Mouse (Mus musculus) ES-E14 (cell line): ENCODE measurements around the gene Suox. TPM values are rescaled to one million over a fixed set of nuclear protein-coding genes. Genes with fewer than 3 reads are reported as not detected.

Experiments
- DNase-seq: peaks from one replicate; pipeline ENCODE4 v3.0.0-alpha.2; 2013; ENCODE audit warnings: low read depth, low spot score
- H3K27ac ChIP-seq: 2 replicates; pipeline ENCODE4 v1.5.1; 2012; ENCODE audit warnings: low read depth, mild to moderate bottlenecking, low read length, moderate library complexity, mixed read lengths; ENCODE audit not compliant: poor library complexity, insufficient read depth, severe bottlenecking
- H3K36me3 ChIP-seq: 2 replicates; pipeline ENCODE4 v1.6.1; 2012; ENCODE audit warnings: mild to moderate bottlenecking, low read length, moderate library complexity, mixed read lengths; ENCODE audit not compliant: control insufficient read depth, poor library complexity, insufficient read depth, severe bottlenecking
- H3K4me1 ChIP-seq, 2 experiments: fragments of 150-350 bp in 1 of 2; sonication (generic) in 1 of 2; 2 replicates each; pipeline ENCODE4 v1.6.1; 2012; ENCODE audit warnings: low read length in 2 of 2, mild to moderate bottlenecking in 1 of 2, mixed read lengths in 1 of 2; ENCODE audit not compliant: control insufficient read depth in 2 of 2, insufficient read depth in 2 of 2, poor library complexity in 1 of 2
- H3K4me3 ChIP-seq, 2 experiments: fragments of 150-350 bp in 1 of 2; sonication (generic) in 1 of 2; 2 replicates each; pipeline ENCODE4 v1.5.1; 2012; ENCODE audit warnings: low read length in 2 of 2, low read depth in 1 of 2, mild to moderate bottlenecking in 1 of 2, mixed read lengths in 1 of 2; ENCODE audit not compliant: insufficient read depth in 1 of 2, poor library complexity in 1 of 2, severe bottlenecking in 1 of 2
- H3K9ac ChIP-seq: 2 replicates; pipeline ENCODE4 v1.6.1; 2012; ENCODE audit warnings: low read depth, mild to moderate bottlenecking, low read length, mixed read lengths; ENCODE audit not compliant: poor library complexity, insufficient read depth, severe bottlenecking
- H3K9me3 ChIP-seq: fragments of 150-350 bp; sonication (generic); 2 replicates; pipeline ENCODE4 v1.6.1; 2012; ENCODE audit warnings: low read depth, mild to moderate bottlenecking, low read length; ENCODE audit not compliant: control insufficient read depth, insufficient read depth
- CHD2 ChIP-seq: IDR thresholded peaks from 2 replicates; pipeline ENCODE4 v1.6.1; 2014; ENCODE audit warnings: mild to moderate bottlenecking, low read depth, low read length, inconsistent platforms
- HCFC1 ChIP-seq: IDR thresholded peaks from 2 replicates; pipeline ENCODE4 v1.6.1; 2012; ENCODE audit warnings: low read length, inconsistent platforms, borderline replicate concordance; ENCODE audit not compliant: insufficient read depth
- MAFK ChIP-seq: IDR thresholded peaks from 2 replicates; pipeline ENCODE4 v1.6.1; 2014; ENCODE audit warnings: mild to moderate bottlenecking, low read depth, low read length, inconsistent platforms; ENCODE audit not compliant: insufficient read depth
- ZC3H11A ChIP-seq: IDR thresholded peaks from 2 replicates; pipeline ENCODE4 v1.6.1; 2012; ENCODE audit warnings: low read depth, mild to moderate bottlenecking, inconsistent platforms, low read length, borderline replicate concordance
- ZNF384 ChIP-seq: IDR thresholded peaks from 2 replicates; pipeline ENCODE4 v1.6.1; 2012; ENCODE audit warnings: low read depth, low read length, inconsistent platforms
- in situ Hi-C, 2 experiments: fragments of 600-800 bp; cut with MboI; formaldehyde crosslinking; loops; one replicate each; pipeline ENCODE4 v1.15.1; 2025; ENCODE audit warnings: low sequenced_read_pairs in 2 of 2, inconsistent platforms in 1 of 2; ENCODE audit not compliant: unreplicated experiment in 2 of 2
- total RNA-seq: library from RNA; depleted of rRNA; stranded (reverse); fragments of 300-350 nt; gene quantifications from 2 replicates; pipeline ENCODE4 v1.2.3, GENCODE M21; 2012

Gene Suox
- total RNA-seq, 1 experiment: 7.4 TPM

- Histone ChIP-seq H3K27ac (no peak overlapping the region), H3K9ac (no peak overlapping the region), H3K36me3 (no peaks in the 10 kb centered on the region), H3K4me1 (no peaks in the 10 kb centered on the region; a peak in 2 of 4 replicates), H3K9me3 (no peaks in the 10 kb centered on the region), H3K4me3 (no peak overlapping the region)
- no peak for TF ChIP-seq ZNF384
- no peak for TF ChIP-seq HCFC1
- no peak for TF ChIP-seq MAFK
- no peak for DNase-seq
- in situ Hi-C loops: no loop called here
Observed at GRCm38 (mm10) chr10:128665806-128666205, 8.1 kb downstream of the Suox start.

GRCm38 (mm10) chr10:128665307-128665706 is 8.6 kb downstream of the Suox start:
- H3K27ac ChIP-seq: no peak overlapping the region
- no peak overlapping the region for H3K4me3 ChIP-seq
- no peak overlapping the region for H3K9ac ChIP-seq
- in situ Hi-C loops: no loop called here
- DNase-seq: no peak
- H3K9me3 ChIP-seq: no peaks in the 10 kb centered on the region
- no peaks in the 10 kb centered on the region; a peak in 2 of 4 replicates for H3K4me1 ChIP-seq
- H3K36me3 ChIP-seq: no peaks in the 10 kb centered on the region
- no peak for TF ChIP-seq MAFK

DNA sequence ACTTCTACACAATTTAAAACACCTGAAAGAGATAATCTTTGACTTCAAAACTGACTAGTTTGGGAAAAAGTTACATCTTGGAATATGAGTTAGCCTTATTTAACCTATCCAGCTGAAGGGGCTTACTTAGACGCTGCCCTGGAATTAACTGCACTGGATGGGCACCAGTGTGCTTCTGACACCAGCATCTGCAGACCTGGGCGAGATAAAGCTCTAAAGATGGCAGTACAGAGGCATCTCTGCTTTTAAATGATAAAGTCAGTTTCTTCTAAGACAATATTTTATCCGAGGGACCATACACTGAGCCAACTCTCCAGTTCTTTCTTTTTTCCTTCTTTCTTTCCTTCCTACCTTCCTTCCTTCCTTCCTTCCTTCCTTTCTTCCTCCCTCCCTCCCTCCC is 9.1 kb downstream of the Suox start:
- H3K4me1 ChIP-seq: no peaks in the 10 kb centered on the region; a peak in 1 of 4 replicates
- no peak for TF ChIP-seq ZC3H11A
- TF ChIP-seq HCFC1: no peak
- no peak for TF ChIP-seq CHD2
- no peak for TF ChIP-seq MAFK
- no peak for TF ChIP-seq ZNF384
- DNase-seq: no peak
- H3K9ac ChIP-seq: no peak overlapping the region
- no peak overlapping the region for H3K27ac ChIP-seq
- in situ Hi-C loops: no loop called here
- H3K36me3 ChIP-seq: no peaks in the 10 kb centered on the region
- no peak overlapping the region for H3K4me3 ChIP-seq
- H3K9me3 ChIP-seq: no peaks in the 10 kb centered on the region

GRCm38 (mm10) chr10:128663441-128664220 is 10.2 kb downstream of the Suox start:
- in situ Hi-C loops: no loop called here
- TF ChIP-seq CHD2 (no peak), ZNF384 (no peak), HCFC1 (no peak), MAFK (no peak), ZC3H11A (no peak)
- no peak for DNase-seq

GRCm38 (mm10) chr10:128662465-128662864 is 11.4 kb downstream of the Suox start:
- in situ Hi-C loops: no loop called here
- no peak overlapping the region for H3K4me3 ChIP-seq
- H3K4me1 ChIP-seq: peaks cover 0 to 2% of the 10 kb centered on the region in 2 experiments; a peak in 1 of 4 replicates
- DNase-seq: no peak
- no peaks in the 10 kb centered on the region for H3K36me3 ChIP-seq
- H3K9ac ChIP-seq: no peak overlapping the region
- TF ChIP-seq HCFC1 (no peak), ZC3H11A (no peak), MAFK (no peak), ZNF384 (no peak), CHD2 (no peak)
- H3K27ac ChIP-seq: no peak overlapping the region
- no peaks in the 10 kb centered on the region for H3K9me3 ChIP-seq

More at GRCm38 (mm10) chr10:128663441-128664220, 10.2 kb downstream of the Suox start:
- Histone ChIP-seq H3K4me1 (no peaks in the 10 kb centered on the region; a peak in 1 of 4 replicates), H3K4me3 (no peak overlapping the region), H3K9ac (no peak overlapping the region), H3K36me3 (no peaks in the 10 kb centered on the region), H3K27ac (no peak overlapping the region), H3K9me3 (no peaks in the 10 kb centered on the region)
